Mouse (Mus musculus) stomach, embryonic 15.5 days (tissue): ENCODE data around the gene BC051142. TPM values are rescaled to one million over a fixed set of nuclear protein-coding genes. Genes with fewer than 3 reads are reported as not detected.
"Not testable (repeated sequence)": the region's sequence is repeated elsewhere in the genome, so short reads cannot be mapped to it uniquely, and the experiment has no call there.

Source experiments
- ATAC-seq: fragments of 200-750 bp; cut with Nextera tagmentation; 2 replicates; pipeline ENCODE4 v1.8.0; 2017; ENCODE audit warnings: low read depth, moderate number of reproducible peaks, moderate TSS enrichment; ENCODE audit not compliant: insufficient read depth, low FRiP score
- H3K27ac ChIP-seq: fragments of 300-500 bp; sonication (generic); 2 replicates; pipeline ENCODE4 v1.5.1; 2015; ENCODE audit warnings: mild to moderate bottlenecking, inconsistent platforms
- H3K27me3 ChIP-seq: fragments of 300-500 bp; sonication (generic); replicated peaks from 2 replicates; pipeline ENCODE4 v1.6.1; 2015; ENCODE audit warnings: inconsistent platforms
- H3K36me3 ChIP-seq: fragments of 300-500 bp; sonication (generic); 2 replicates; pipeline ENCODE4 v1.6.1; 2015; ENCODE audit warnings: inconsistent platforms
- H3K4me1 ChIP-seq: fragments of 300-500 bp; sonication (generic); 2 replicates; pipeline ENCODE4 v1.6.1; 2015; ENCODE audit warnings: inconsistent platforms
- H3K4me2 ChIP-seq: fragments of 300-500 bp; sonication (generic); 2 replicates; pipeline ENCODE4 v1.6.1; 2015; ENCODE audit warnings: mild to moderate bottlenecking, inconsistent platforms
- H3K4me3 ChIP-seq: fragments of 300-500 bp; sonication (generic); replicated peaks from 2 replicates; pipeline ENCODE4 v1.5.1; 2015; ENCODE audit warnings: inconsistent platforms
- H3K9ac ChIP-seq: fragments of 300-500 bp; sonication (generic); 2 replicates; pipeline ENCODE4 v1.6.1; 2015; ENCODE audit warnings: inconsistent platforms
- H3K9me3 ChIP-seq: fragments of 300-500 bp; sonication (generic); 2 replicates; pipeline ENCODE4 v1.6.1; 2016; ENCODE audit warnings: inconsistent platforms
- WGBS: fragments of 180-500 bp; shearing (Covaris S2); methylation state at CpG from one replicate; pipeline ENCODE4 v1.1.7; 2015; 5-methylcytosine and 5-hydroxymethylcytosine counted together
- polyA plus RNA-seq: library from polyadenylated mRNA; unstranded; fragments of >200 nt; fragmentation: Nextera tagmentation; extraction: Ambion mirVana; gene quantifications from 2 replicates; pipeline ENCODE4 v1.2.1, GENCODE M21; 2015

Gene BC051142
- polyA plus RNA-seq, 1 experiment from 2014 or later, result 1.1 TPM

DNA sequence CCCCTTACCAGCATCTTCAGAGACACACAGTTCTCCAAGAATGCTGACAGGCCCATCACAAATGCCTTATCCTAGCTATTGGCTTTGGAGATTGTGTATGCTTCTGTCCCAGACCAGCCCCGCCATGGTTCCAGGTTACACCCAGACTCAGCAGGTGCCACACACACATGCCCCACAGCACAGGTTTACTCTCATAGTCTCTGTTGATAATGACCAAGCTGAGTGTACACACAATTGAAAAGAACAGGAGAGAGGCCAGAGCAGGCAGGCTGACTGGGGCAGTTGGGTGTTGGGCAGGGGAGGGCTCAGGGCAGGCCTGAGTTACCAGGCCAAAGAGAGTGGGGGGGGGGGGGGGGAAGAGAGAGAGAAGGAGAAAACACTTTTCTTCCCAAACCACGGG, 77.8 kb downstream of the BC051142 start:
- no peak overlapping the region for H3K4me2 ChIP-seq

DNA sequence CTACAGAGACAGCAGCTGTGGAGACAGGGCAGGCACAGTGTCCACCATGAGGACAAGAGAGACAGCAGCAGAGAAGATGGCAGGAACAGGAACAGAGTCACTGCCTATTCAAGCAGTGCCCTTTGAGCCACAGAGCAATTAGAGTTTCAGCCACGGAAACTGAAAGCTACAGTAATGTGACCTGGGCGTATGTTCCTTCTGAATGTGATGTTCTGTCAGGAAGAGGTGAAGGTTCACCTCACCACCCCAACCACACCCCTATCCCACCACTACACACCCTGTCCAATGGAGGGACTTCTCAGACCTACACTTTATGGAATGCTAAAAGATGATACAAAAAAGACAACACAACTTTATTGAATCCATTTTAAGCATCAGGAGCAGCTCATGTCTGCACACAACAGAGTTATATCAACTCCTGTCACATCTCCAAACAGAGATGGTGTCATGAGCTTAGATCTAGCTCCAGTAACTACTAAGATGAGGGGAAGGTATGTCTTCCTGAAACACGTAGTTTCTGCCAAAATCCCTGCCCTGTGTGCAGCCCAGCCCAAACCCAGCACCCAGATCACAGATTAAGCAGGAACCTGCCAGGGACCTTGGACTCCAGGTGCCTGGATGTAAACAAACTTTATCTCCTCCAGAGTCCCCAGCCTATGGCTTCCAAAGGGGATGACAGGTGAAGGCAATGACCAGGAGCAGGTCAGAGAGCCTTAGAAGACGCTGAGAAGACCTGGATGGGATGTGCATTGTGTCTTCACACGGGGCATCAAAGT, 78.8 kb downstream of the BC051142 start, which contains the start of gene Btnl4:
Gene Btnl4 (minus strand): TSS at position 81 of the 776 bp plus-strand sequence.
- not testable (repeated sequence) for H3K36me3 ChIP-seq, ATAC-seq, H3K27me3 ChIP-seq, H3K4me1 ChIP-seq, H3K27ac ChIP-seq, H3K4me3 ChIP-seq, H3K9ac ChIP-seq, H3K9me3 ChIP-seq, H3K4me2 ChIP-seq
- whole genome bisulfite sequencing, result 59% methylated on average over 5 of the region's 5 CpGs

More for the DNA sequence above, 77.8 kb downstream of the BC051142 start:
- ATAC-seq, result peak; percentile 63
- Histone ChIP-seq H3K27me3 (no peaks in the 10 kb centered on the region), H3K27ac (no peak overlapping the region), H3K9me3 (no peaks in the 10 kb centered on the region), H3K4me1 (no peaks in the 10 kb centered on the region), H3K4me3 (no peak overlapping the region), H3K9ac (no peak overlapping the region), H3K36me3 (no peaks in the 10 kb centered on the region)
- WGBS, result 70% methylated on average over 1 of the region's 2 CpGs

DNA sequence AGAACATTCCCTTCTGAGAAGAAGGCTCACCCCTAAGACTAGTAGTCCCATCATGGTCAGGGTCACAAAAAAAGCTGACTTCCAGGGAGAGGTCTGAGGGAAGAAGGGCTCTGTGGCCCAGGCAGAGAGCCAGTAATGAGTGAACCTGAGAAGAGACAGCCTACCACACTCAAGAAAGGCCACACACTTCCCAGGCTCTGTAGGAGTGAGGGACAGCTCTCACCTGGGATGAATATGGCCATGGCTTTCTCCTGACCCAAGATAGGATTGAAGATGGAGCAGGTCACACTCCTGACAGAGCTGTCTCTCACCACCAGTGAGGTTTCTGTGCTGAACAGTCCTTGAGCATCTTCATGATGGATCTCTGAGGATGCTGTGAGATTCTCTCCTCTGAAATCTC, 94.2 kb downstream of the BC051142 start:
- H3K36me3 ChIP-seq, result no peaks in the 10 kb centered on the region
- no peak overlapping the region for H3K27ac ChIP-seq
- no peaks in the 10 kb centered on the region for H3K27me3 ChIP-seq
- no peaks in the 10 kb centered on the region for H3K4me1 ChIP-seq
- no peak overlapping the region for H3K4me3 ChIP-seq
- no peak overlapping the region for H3K4me2 ChIP-seq
- no peaks in the 10 kb centered on the region for H3K9me3 ChIP-seq
- no peak overlapping the region for H3K9ac ChIP-seq
- ATAC-seq, result no peak

DNA sequence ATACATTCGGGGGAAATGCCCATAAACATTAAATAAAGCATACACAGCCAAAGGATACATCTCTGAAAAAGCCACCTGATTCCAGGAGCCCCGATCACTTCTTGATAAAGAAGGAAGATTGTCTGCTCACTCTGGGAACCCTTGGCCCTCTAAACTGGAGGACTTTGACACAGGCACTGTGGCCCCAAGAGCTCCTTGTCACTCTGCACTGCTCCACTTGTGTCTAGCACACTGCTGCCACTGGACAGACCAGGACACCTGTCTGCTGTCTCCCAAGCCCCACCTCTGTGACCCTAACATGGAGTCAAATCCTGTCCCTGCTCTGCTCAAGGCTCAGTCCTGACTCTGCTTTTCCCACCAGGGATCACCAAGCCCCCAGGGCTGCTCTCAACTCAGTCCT, 96.5 kb downstream of the BC051142 start:
- H3K4me2 ChIP-seq, H3K4me1 ChIP-seq, H3K27me3 ChIP-seq, ATAC-seq, H3K27ac ChIP-seq, H3K9ac ChIP-seq, H3K36me3 ChIP-seq, H3K4me3 ChIP-seq, H3K9me3 ChIP-seq: not testable (repeated sequence)
- WGBS, result 78% methylated on average over 2 of the region's 2 CpGs

GRCm38 (mm10) chr17:34496539-34496938, 97.9 kb downstream of the BC051142 start:
- 45% methylated on average over 2 of the region's 2 CpGs for WGBS
- Histone ChIP-seq H3K4me3 (no peak overlapping the region), H3K36me3 (no peaks in the 10 kb centered on the region), H3K4me1 (no peaks in the 10 kb centered on the region), H3K27ac (peak overlapping the region; percentile 59; the same call in 1 of the 2 replicates), H3K9me3 (no peaks in the 10 kb centered on the region), H3K9ac (no peak overlapping the region), H3K27me3 (no peaks in the 10 kb centered on the region), H3K4me2 (no peak overlapping the region; the same call in 1 of the 2 replicates)
- ATAC-seq, result peak; percentile 77

- not testable (repeated sequence) for H3K9ac ChIP-seq, H3K9me3 ChIP-seq, H3K27me3 ChIP-seq, H3K4me2 ChIP-seq, H3K27ac ChIP-seq, H3K4me3 ChIP-seq, H3K36me3 ChIP-seq, H3K4me1 ChIP-seq
- peak; percentile 57; the same call in 1 of the 2 replicates for ATAC-seq
- WGBS, result 49% methylated on average over 3 of the region's 3 CpGs
Observed at GRCm38 (mm10) chr17:34497319-34497718, 98.7 kb downstream of the BC051142 start.

DNA sequence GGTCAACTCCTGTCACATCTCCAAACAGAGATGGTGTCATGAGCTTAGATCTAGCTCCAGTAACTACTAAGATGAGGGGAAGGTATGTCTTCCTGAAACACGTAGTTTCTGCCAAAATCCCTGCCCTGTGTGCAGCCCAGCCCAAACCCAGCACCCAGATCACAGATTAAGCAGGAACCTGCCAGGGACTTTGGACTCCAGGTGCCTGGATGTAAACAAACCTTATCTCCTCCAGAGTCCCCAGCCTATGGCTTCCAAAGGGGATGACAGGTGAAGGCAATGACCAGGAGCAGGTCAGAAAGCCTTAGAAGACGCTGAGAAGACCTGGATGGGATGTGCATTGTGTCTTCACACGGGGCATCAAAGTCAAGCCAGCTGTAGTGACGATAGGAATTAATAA, 99.1 kb downstream of the BC051142 start:
- ATAC-seq, result peak; percentile 72; the same call in 1 of the 2 replicates
- not testable (repeated sequence) for H3K4me3 ChIP-seq, H3K4me2 ChIP-seq, H3K36me3 ChIP-seq, H3K27ac ChIP-seq, H3K9me3 ChIP-seq, H3K27me3 ChIP-seq, H3K4me1 ChIP-seq, H3K9ac ChIP-seq
- WGBS, result 55% methylated on average over 4 of the region's 4 CpGs

- no peak overlapping the region for H3K9ac ChIP-seq
- no peak overlapping the region for H3K4me2 ChIP-seq
- H3K27me3 ChIP-seq, result no peaks in the 10 kb centered on the region
- H3K4me3 ChIP-seq, result no peak overlapping the region
- H3K36me3 ChIP-seq, result no peaks in the 10 kb centered on the region
- no peak for ATAC-seq
- no peaks in the 10 kb centered on the region for H3K9me3 ChIP-seq
- no peaks in the 10 kb centered on the region for H3K4me1 ChIP-seq
- H3K27ac ChIP-seq, result no peak overlapping the region
Observed at GRCm38 (mm10) chr17:34507591-34507990, 109.0 kb downstream of the BC051142 start.

Other genes starting within 250 kb of the BC051142 start
- gene H2-DMb1, start 245.7 kb upstream of the BC051142 start, polyA plus RNA-seq, result 2.2 and 2.8 TPM in 2 replicates
- 7.5 and 7.7 TPM in 2 replicates for gene Tap1, start 211.3 kb upstream of the BC051142 start, polyA plus RNA-seq
- gene Psmb9, start 211.1 kb upstream of the BC051142 start, polyA plus RNA-seq, result 7.9 and 8.1 TPM in 2 replicates
- 12.1 and 14.6 TPM in 2 replicates for gene Psmb8, start 201.1 kb upstream of the BC051142 start, polyA plus RNA-seq
- 5.5 and 7.0 TPM in 2 replicates for gene Tap2, start 195.3 kb upstream of the BC051142 start, polyA plus RNA-seq
- 0.17 and 0.18 TPM in 2 replicates for gene H2-Ob, start 159.9 kb upstream of the BC051142 start, polyA plus RNA-seq
- gene H2-Ab1, start 141.1 kb upstream of the BC051142 start, polyA plus RNA-seq, result 13.3 and 18.1 TPM in 2 replicates
- 4.9 and 5.7 TPM in 2 replicates for gene H2-Aa, start 111.0 kb upstream of the BC051142 start, polyA plus RNA-seq
- gene H2-Eb1, start 93.0 kb upstream of the BC051142 start, polyA plus RNA-seq, result 4.8 and 5.0 TPM in 2 replicates
- not detected in 2 replicates for gene H2-Eb2, start 73.2 kb upstream of the BC051142 start, polyA plus RNA-seq
- gene Btnl2, start 44.0 kb upstream of the BC051142 start, polyA plus RNA-seq, result 0.53 and 0.94 TPM in 2 replicates
- 1.7 and 2.1 TPM in 2 replicates for gene Btnl1, start 21.7 kb upstream of the BC051142 start, polyA plus RNA-seq
- gene Btnl4, start 78.5 kb downstream of the BC051142 start, polyA plus RNA-seq, result 2.6 and 4.1 TPM in 2 replicates
- gene Btnl6, start 118.5 kb downstream of the BC051142 start, polyA plus RNA-seq, result 1.2 and 2.8 TPM in 2 replicates
- gene Notch4, start 165.4 kb downstream of the BC051142 start, polyA plus RNA-seq, result 5.8 and 7.9 TPM in 2 replicates
- gene Gpsm3, start 191.0 kb downstream of the BC051142 start, polyA plus RNA-seq, result 10.2 and 11.9 TPM in 2 replicates
- gene Pbx2, start 192.4 kb downstream of the BC051142 start, polyA plus RNA-seq, result 8.5 and 9.2 TPM in 2 replicates
- gene Ager, start 199.0 kb downstream of the BC051142 start, polyA plus RNA-seq, result 3.1 and 3.5 TPM in 2 replicates
- gene Rnf5, start 204.9 kb downstream of the BC051142 start, polyA plus RNA-seq, result 130 and 142 TPM in 2 replicates
- 49.3 and 50.8 TPM in 2 replicates for gene Agpat1, start 205.4 kb downstream of the BC051142 start, polyA plus RNA-seq
- gene Egfl8, start 217.2 kb downstream of the BC051142 start, polyA plus RNA-seq, result 3.7 and 3.8 TPM in 2 replicates
- gene Ppt2, start 229.7 kb downstream of the BC051142 start, polyA plus RNA-seq, result 23.7 and 26.2 TPM in 2 replicates
- gene Prrt1, start 230.7 kb downstream of the BC051142 start, polyA plus RNA-seq, result 0.35 and 0.63 TPM in 2 replicates
- 14.0 and 14.5 TPM in 2 replicates for gene Fkbpl, start 245.9 kb downstream of the BC051142 start, polyA plus RNA-seq
- gene Atf6b, start 248.3 kb downstream of the BC051142 start, polyA plus RNA-seq, result 72.0 and 76.7 TPM in 2 replicates